Mouse (Mus musculus) midbrain, embryonic 10.5 days (tissue): ENCODE measurements at regions not wholly inside any gene's neighbourhood (a gene's known extent, or its start where the extent isn't known, plus 50 kb on each side); places are given as distances from the start of the nearest gene placed in this dataset.

Experiments used
- DNase-seq: peaks from one replicate; pipeline ENCODE4 v3.0.0-alpha.2; 2017; ENCODE audit warnings: low spot score
- H3K27ac ChIP-seq: fragments of 300-500 bp; sonication (generic); replicated peaks from 2 replicates; pipeline ENCODE4 v1.5.1; 2016; ENCODE audit warnings: mild to moderate bottlenecking
- H3K27me3 ChIP-seq: fragments of 300-500 bp; sonication (generic); 2 replicates; pipeline ENCODE4 v1.6.1; 2016; ENCODE audit warnings: low read depth, mild to moderate bottlenecking; ENCODE audit not compliant: poor library complexity, severe bottlenecking
- H3K36me3 ChIP-seq: fragments of 300-500 bp; sonication (generic); 2 replicates; pipeline ENCODE4 v1.6.1; 2016; ENCODE audit warnings: mild to moderate bottlenecking, moderate library complexity
- H3K4me1 ChIP-seq: fragments of 300-500 bp; sonication (generic); 2 replicates; pipeline ENCODE4 v1.6.1; 2016
- H3K4me3 ChIP-seq: fragments of 300-500 bp; sonication (generic); 2 replicates; pipeline ENCODE4 v1.5.1; 2016; ENCODE audit warnings: mild to moderate bottlenecking, moderate library complexity
- H3K9me3 ChIP-seq: fragments of 300-500 bp; sonication (generic); replicated peaks from 2 replicates; pipeline ENCODE4 v1.6.1; 2016; ENCODE audit warnings: mild to moderate bottlenecking
- WGBS: fragments of 180-500 bp; shearing (Covaris S2); methylation state at CpG from one replicate; pipeline ENCODE4 v1.1.7; 2016; 5-methylcytosine and 5-hydroxymethylcytosine counted together

DNA sequence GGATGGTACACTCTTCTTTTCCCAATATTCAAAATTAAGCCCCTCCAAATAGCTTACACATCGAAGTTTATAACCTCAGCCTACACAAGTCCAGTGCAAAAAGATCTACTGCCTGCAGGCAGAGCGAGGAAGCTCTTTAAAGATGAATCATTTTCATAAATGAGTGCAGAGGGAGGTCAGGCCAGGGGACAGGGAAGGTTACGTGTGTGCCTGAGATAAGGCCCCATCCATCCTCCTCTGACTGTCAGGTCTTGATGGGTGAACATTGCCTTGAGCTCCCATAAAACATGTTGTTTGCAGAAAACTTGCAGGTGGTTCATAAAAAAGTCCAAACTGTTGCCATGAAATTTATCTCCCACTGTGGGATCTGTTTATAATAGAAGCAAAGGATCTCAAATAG, 493.0 kb upstream of the 4930412O13Rik start:
- DNase-seq = no peak
- no peaks in the 10 kb centered on the region for H3K4me1 ChIP-seq
- 86% methylated on average over 3 of the region's 3 CpGs for WGBS

DNA sequence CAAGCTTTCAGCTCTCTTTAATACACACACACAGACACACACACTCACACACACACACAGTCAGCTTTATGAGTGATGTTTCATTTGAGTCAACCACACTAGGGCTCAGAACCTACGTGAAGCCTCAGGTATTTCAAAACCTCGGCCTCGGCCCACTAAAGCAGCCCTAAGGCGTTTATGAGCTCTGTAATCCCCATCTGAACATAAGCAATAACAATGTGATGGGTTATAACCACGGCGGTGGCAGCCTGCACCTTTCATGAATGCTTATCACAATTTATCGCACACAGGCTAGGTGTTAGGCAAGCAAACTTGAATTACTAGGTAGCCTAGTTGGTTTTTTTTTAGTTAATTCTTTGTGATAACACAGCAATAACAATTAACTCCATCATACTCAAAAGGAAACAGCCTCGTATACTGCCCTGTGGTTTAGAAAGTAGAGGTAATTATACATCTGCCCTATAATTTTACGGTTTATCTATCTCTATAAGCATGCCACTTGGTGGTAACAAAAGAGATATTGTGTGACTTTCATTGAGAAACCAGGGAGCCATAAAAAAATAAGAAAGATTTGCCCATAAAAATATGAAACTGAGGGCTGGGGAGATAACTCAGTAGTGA, 485.6 kb upstream of the 4930412O13Rik start:
- no peak for DNase-seq
- Histone ChIP-seq H3K4me3 (no peak overlapping the region), H3K27ac (no peak overlapping the region), H3K27me3 (no peaks in the 10 kb centered on the region), H3K4me1 (no peaks in the 10 kb centered on the region), H3K9me3 (no peaks in the 10 kb centered on the region), H3K36me3 (no peaks in the 10 kb centered on the region)
- 88% methylated on average over 9 of the region's 9 CpGs for WGBS

More for the DNA sequence above, 493.0 kb upstream of the 4930412O13Rik start:
- H3K27me3 ChIP-seq = no peaks in the 10 kb centered on the region
- no peak overlapping the region for H3K27ac ChIP-seq
- no peak overlapping the region for H3K4me3 ChIP-seq
- H3K9me3 ChIP-seq = no peaks in the 10 kb centered on the region
- H3K36me3 ChIP-seq = no peaks in the 10 kb centered on the region

DNA sequence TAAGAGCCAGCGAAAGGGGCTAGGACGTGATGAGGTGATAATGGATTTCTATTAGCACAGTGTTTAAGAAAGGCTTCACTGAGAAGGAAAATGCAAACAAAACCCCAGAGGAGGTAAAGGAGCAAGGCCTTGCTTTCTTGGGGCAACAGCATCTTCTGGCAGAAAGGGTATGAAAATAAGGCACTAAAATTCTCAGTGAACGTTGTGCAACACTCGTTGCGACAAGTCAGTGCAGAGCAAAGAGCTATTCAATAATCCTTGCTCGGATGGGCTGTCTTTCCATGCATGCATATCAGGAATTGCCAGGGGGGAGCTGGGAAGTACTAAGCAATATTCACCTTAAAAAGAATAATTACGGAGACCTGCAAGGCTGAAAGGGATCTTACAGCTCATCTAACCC, 479.6 kb upstream of the 4930412O13Rik start:
- Histone ChIP-seq H3K27ac (no peak overlapping the region), H3K27me3 (no peaks in the 10 kb centered on the region), H3K4me3 (no peak overlapping the region), H3K9me3 (no peaks in the 10 kb centered on the region), H3K4me1 (no peaks in the 10 kb centered on the region), H3K36me3 (no peaks in the 10 kb centered on the region)
- no peak for DNase-seq
- 90% methylated on average over 7 of the region's 7 CpGs for WGBS

DNA sequence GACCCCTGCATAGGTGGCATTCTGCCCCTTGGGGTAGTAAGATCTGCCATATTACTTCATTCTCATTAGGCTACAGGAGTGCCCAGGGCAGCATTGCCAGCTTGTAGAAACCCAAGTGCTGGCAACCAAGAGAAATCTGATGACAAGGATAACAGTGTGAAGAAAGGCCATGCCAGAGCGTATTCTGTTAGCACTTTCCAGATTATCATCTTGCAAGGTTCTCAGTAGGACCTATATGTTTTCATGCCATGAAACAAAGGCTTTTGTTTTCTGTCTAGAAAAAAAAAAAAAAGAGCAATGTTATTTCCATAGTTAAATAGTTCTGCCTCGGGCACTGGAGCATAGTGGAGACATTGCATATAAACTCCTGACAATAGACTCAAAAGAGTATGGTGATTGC, 478.8 kb upstream of the 4930412O13Rik start:
- Histone ChIP-seq H3K27ac (no peak overlapping the region), H3K36me3 (no peaks in the 10 kb centered on the region), H3K4me3 (no peak overlapping the region), H3K9me3 (no peaks in the 10 kb centered on the region), H3K4me1 (no peaks in the 10 kb centered on the region), H3K27me3 (no peaks in the 10 kb centered on the region)
- no peak for DNase-seq
- WGBS = 82% methylated on average over 2 of the region's 2 CpGs

DNA sequence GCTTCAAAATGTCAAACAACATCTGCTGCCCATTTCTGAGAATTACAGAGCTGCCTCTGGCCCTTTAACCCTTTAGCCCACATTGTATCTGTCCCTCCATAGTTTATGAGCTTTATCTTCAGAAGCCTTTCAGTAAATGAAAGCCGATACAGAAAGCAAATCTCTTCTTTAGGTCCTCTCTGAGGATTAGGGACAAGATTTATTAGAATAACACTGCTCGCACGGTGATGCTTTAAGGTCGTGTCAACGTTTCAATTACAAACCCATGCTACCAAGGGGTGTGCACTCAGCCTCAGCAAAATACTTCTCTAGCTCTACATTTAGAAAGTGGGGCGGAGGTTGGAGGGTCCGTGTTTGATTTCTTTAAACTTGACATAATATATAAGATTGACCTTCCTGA, 472.0 kb upstream of the 4930412O13Rik start:
- Histone ChIP-seq H3K27ac (no peak overlapping the region), H3K36me3 (no peaks in the 10 kb centered on the region), H3K9me3 (no peaks in the 10 kb centered on the region), H3K4me3 (no peak overlapping the region), H3K27me3 (no peaks in the 10 kb centered on the region), H3K4me1 (no peaks in the 10 kb centered on the region)
- WGBS = 61% methylated on average over 7 of the region's 7 CpGs
- no peak for DNase-seq

DNA sequence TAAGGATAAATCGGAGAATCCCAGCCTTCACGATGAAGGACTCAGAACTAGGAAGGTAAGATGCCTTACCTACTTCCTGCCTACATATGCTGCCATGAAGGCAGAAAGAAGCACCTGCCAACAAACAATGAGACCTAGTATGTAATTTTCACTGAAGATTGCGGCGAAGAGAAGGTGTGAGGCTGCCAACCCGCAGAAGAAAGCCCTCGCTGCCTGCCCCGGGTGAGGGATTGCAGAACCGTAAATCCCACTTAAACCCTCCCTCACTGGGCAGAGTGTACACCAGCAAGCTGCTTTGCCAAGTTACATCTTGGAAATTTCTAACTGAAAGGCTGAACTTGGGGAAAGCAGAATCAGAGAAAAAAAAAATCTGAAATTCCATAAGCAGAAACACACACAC, 458.4 kb upstream of the 4930412O13Rik start:
- peaks cover 7% of the 10 kb centered on the region for H3K4me1 ChIP-seq
- no peak overlapping the region for H3K4me3 ChIP-seq
- H3K27ac ChIP-seq = no peak overlapping the region
- 83% methylated on average over 8 of the region's 8 CpGs for WGBS
- no peaks in the 10 kb centered on the region for H3K9me3 ChIP-seq
- no peaks in the 10 kb centered on the region for H3K36me3 ChIP-seq
- H3K27me3 ChIP-seq = no peaks in the 10 kb centered on the region
- DNase-seq = no peak

DNA sequence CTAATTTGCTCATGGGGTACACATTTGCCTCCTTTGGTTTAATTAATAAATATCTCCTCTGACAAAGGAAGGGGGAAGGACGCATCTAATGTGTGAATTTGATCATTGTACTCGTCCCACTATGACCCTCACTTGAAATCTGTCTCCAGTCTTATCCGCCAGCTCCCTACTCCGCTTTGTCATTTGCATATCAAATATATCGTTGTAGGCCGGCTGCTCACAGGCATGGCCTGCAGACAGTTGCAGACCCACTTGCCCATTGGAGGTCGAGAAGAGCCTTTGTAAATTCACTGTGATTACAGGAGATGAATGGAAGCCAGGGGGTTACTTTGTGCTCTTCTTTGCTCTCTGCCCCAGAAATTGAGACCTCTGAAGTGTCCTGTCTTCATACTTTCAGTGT, 457.5 kb upstream of the 4930412O13Rik start:
- WGBS = 22% methylated on average over 7 of the region's 7 CpGs
- Histone ChIP-seq H3K27me3 (no peaks in the 10 kb centered on the region), H3K27ac (no peak overlapping the region), H3K36me3 (no peaks in the 10 kb centered on the region), H3K9me3 (no peaks in the 10 kb centered on the region), H3K4me3 (no peak overlapping the region), H3K4me1 (peaks cover 7% of the 10 kb centered on the region)
- DNase-seq = no peak

DNA sequence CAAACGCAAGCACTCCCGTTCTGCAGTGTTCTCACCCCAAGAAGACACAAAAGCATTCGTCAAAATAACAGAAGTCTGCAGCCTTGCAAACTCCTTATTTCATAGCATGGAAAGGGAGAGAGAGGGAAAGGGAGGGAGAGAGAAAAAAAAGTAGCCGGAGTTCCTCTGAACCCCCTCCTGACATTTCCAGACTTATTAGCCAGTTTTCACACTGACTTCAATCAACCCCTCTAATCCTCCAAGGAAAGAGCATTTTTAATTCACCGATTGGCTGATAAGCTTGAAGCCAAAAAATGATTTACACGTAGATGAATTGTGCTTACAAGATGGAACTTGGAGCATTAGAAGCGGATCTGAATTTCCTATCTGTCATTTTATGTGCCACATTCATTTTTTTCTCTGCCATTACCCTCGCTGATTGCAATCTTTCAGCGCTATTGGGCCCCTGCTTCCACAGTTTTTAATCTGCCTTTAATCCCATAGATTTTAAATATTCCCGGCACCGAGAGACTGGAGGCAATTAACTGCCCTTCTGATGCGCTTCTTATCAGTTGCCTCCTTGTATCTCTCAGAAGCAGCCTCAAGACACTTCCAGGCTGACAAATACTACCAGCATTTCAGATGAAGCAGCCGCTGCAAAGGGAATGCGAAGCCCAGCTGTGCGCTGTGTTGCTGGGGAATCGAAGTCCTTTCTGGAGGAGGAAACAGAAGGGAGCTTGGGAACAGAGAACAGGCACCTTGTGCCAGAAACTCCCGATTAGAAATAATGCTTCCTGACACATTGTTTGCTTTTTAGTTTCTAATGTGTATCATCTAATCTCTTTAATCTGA, 447.7 kb upstream of the 4930412O13Rik start:
- H3K27ac ChIP-seq = no peak overlapping the region
- DNase-seq = peak; percentile 16
- no peaks in the 10 kb centered on the region for H3K27me3 ChIP-seq
- H3K4me3 ChIP-seq = no peak overlapping the region
- H3K9me3 ChIP-seq = no peaks in the 10 kb centered on the region
- peaks cover 9% of the 10 kb centered on the region; the same call in 1 of the 2 replicates for H3K4me1 ChIP-seq
- WGBS = 32% methylated on average over 17 of the region's 17 CpGs
- H3K36me3 ChIP-seq = no peaks in the 10 kb centered on the region

DNA sequence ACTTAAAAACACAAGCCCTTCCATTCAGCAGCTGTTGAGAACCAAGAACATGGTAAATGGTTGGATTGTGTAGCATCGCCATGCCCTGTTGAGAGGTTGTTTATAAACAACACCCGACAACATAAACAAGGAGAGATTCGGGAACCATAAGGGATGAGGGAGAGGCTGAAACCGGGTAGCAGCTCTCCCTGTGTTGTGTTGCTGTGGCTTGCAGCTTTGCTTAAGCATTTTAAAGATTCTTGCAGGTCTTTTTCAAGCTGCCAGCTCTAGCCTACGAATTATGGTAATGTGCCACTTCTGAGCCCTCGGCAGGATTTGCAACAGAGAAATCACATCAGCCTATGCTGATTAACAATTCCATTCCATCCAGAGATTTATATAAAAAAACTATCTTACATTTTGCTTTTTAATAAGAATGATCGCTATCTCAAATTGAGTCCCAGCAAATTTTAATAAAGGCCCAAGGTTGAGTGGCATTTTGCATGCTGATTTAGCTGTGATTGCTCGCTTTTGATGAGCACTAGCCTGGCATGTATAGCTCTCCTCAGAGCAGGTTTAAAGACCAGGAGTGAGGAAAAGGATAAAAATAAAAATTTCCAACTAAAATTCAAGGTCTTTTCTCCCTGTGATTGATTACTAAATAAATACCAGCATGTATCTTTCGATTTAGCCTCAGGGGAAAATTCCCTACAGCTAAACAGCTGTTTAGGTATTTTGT, 445.7 kb upstream of the 4930412O13Rik start:
- 76% methylated on average over 9 of the region's 9 CpGs for WGBS
- H3K4me1 ChIP-seq = peaks cover 9% of the 10 kb centered on the region; the same call in 1 of the 2 replicates
- H3K27me3 ChIP-seq = no peaks in the 10 kb centered on the region
- no peaks in the 10 kb centered on the region for H3K36me3 ChIP-seq
- H3K4me3 ChIP-seq = no peak overlapping the region
- H3K27ac ChIP-seq = no peak overlapping the region
- no peak for DNase-seq
- H3K9me3 ChIP-seq = no peaks in the 10 kb centered on the region

DNA sequence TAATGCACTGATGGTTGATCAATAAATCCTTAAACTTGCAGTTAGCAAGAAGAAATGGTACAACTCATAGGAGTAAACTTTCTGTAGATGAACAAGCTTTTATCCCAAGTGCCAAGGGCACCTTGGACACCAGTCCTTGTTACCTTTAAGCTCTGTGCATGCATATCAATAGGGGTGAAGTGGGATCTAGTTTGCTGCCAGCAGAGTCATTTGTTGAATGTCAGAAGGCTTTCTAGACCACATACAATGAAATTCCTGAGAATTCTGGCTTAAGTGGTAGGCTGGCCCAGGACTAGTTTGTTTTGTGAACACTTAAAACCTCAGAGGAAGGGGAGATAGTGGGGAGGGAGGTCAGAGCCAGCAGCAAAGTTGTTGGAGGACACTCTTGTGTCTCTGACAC, 437.9 kb upstream of the 4930412O13Rik start:
- Histone ChIP-seq H3K27ac (no peak overlapping the region), H3K27me3 (no peaks in the 10 kb centered on the region), H3K4me3 (no peak overlapping the region), H3K4me1 (no peaks in the 10 kb centered on the region), H3K9me3 (no peaks in the 10 kb centered on the region), H3K36me3 (no peaks in the 10 kb centered on the region)
- DNase-seq = no peak

DNA sequence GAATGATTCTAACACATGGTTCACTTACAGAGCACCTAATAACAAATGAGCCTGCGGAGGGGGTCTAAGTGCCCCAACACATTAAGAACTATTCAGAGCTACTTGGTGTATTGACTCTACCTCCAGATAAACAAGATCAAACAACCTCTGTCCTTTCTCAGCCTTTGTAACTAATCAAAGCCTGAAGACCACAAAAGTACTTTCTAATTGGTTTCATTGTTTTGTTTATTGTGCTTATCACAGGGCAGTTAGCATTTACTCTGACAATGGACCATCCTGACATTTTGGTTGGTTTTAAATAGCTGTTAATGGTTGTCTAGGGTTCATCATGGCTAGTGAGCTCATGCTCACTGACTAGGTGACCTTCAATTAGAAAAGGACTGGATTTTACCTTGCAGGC, 435.2 kb upstream of the 4930412O13Rik start:
- no peak for DNase-seq
- H3K4me3 ChIP-seq = no peak overlapping the region
- H3K27me3 ChIP-seq = no peaks in the 10 kb centered on the region
- WGBS = 95% methylated on average over 1 of the region's 1 CpGs
- H3K9me3 ChIP-seq = no peaks in the 10 kb centered on the region
- no peaks in the 10 kb centered on the region for H3K4me1 ChIP-seq
- no peaks in the 10 kb centered on the region for H3K36me3 ChIP-seq
- H3K27ac ChIP-seq = no peak overlapping the region

DNA sequence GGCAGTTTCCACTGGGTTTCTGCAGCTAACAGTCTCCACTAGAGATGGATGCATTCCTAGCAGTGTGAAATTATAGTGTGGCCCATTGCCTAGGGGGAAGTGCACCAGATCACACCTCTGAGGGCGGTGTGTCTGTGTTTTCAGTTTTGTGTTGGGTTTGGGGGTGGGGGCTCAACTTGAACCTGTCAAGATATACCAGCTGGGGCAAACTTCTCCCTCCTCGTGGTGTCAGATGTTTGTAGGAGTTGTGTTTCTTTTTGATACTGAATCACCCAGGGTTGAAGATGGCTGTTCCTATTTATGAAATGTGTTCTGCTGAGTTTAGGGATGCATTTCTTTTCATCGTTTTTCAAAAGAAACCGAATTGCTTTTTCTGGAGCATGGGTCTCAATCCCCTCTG, 416.6 kb upstream of the 4930412O13Rik start:
- H3K4me3 ChIP-seq = no peak overlapping the region
- no peaks in the 10 kb centered on the region for H3K9me3 ChIP-seq
- H3K27me3 ChIP-seq = no peaks in the 10 kb centered on the region
- no peaks in the 10 kb centered on the region for H3K36me3 ChIP-seq
- 83% methylated on average over 4 of the region's 4 CpGs for WGBS
- H3K4me1 ChIP-seq = no peaks in the 10 kb centered on the region
- DNase-seq = no peak
- no peak overlapping the region for H3K27ac ChIP-seq

DNA sequence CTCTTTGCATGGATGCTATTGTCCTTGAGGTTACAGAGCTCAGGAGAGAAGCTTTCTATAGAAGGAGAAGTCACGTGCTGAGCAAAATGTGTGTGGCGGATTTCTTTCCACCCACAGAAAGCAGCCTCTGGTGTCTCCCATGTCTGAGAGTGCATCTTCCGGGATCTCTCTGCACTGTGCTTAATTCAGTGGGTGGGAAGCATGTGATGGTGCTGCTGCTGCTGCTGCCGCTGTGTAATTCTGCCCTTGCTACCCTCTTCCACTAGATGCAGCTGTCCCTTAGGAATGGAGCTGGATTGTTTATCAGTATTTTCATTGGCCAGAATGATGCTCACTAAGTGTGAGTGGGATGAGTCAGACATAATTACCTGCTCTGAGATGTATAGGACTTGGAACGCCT, 416.2 kb upstream of the 4930412O13Rik start:
- no peak for DNase-seq
- Histone ChIP-seq H3K9me3 (no peaks in the 10 kb centered on the region), H3K4me3 (no peak overlapping the region), H3K27me3 (no peaks in the 10 kb centered on the region), H3K4me1 (no peaks in the 10 kb centered on the region), H3K27ac (no peak overlapping the region), H3K36me3 (no peaks in the 10 kb centered on the region)
- 69% methylated on average over 5 of the region's 5 CpGs for WGBS
